Mouse (Mus musculus): ENCODE measurements around the gene Klrb1b. TPM values are rescaled to one million over a fixed set of nuclear protein-coding genes. Genes with fewer than 3 reads are reported as not detected.

Klrb1b gene
- total and polyA plus RNA-seq, 2 experiments from 2014 or later = not detected

DNA sequence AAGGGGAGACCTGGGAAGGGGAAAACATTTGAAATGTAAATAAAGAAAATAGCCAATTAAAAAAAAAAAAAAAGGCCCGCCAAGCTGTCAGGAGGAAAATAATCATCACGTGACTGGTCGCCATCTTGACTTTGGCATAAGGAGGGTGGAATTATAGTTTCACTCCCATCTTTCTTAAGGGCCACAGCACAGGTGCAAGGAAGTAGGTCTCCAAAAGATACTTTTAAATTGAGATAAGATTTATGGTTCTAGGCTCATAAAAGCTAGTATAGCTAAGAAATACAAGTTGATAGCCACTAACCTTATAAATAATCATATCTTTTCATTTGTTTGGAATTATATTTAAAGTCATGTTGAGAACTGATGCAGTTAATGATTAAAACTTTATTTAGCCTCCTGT, 28.8 kb upstream of the Klrb1b start:
- H3K9me3 ChIP-seq (ENCODE audit: low read length) = no peaks in the 10 kb centered on the region
- no peak overlapping the region for H3K27ac ChIP-seq (ENCODE audit: low read depth, low read length)
- no peaks in the 10 kb centered on the region for H3K36me3 ChIP-seq (ENCODE audit: insufficient read depth, low read length)
- no peak overlapping the region for H3K4me2 ChIP-seq (ENCODE audit: low read depth, low read length, poor library complexity, severe bottlenecking)
- ATAC-seq (ENCODE audit: low FRiP score) (no peak), DNase-seq (ENCODE audit: low spot score) (no peak)
- no peaks in the 10 kb centered on the region for H3K27me3 ChIP-seq (ENCODE audit: insufficient read depth, low read length)
- no peaks in the 10 kb centered on the region for H3K4me1 ChIP-seq (ENCODE audit: insufficient read depth, low read length)
- WGBS = 94% methylated on average over 3 of the region's 3 CpGs
- H3K4me3 ChIP-seq (ENCODE audit: low read depth, low read length) = no peak overlapping the region
- no peak overlapping the region for H3K9ac ChIP-seq (replicated peaks; ENCODE audit: low read length, poor library complexity, severe bottlenecking)
- TF ChIP-seq CTCF (IDR thresholded peaks at IDR 0.05) = no peak

DNA sequence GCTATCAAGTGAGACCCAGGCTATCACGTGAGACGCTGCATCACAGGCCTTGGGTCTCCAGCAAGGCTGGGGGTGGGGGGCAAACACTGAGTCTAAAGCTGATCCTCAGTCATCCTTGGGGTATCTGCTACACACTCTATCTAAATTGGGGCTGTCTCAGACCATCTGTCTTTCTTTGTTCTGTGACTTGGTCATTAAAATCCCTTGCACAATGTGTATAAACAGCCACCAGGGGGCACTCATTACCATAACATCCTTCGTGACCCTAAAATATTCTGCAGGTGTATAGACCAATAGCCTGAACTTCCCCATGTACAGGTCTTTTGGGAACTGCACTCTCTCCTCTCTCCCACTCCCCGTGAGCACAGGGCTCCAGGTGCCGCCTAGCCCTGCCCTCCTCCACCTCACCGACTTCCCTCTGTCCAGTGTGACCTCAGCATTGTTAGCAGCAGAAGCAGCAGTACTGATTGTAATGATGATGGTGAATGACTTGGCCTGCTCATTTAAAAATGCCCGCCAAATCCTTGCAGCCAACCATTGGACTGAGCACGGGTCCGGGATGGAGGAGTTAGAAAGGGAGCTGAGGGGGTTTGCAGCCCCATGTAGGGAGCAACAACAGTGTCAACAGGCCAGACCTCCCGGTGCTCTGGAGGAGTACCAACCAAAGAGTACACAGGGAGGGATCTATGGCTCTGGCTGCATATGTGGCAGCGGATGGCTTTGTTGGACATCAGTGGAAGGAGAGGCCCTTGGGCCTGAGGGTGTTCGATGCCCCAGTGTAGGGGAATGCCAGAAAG, 28.1 kb upstream of the Klrb1b start:
- no peak overlapping the region for H3K4me3 ChIP-seq (ENCODE audit: low read depth, low read length)
- H3K4me1 ChIP-seq (ENCODE audit: insufficient read depth, low read length) = no peaks in the 10 kb centered on the region
- peak; percentile 66 for ATAC-seq (ENCODE audit: low FRiP score)
- H3K9ac ChIP-seq (replicated peaks; ENCODE audit: low read length, poor library complexity, severe bottlenecking) = no peak overlapping the region
- TF ChIP-seq CTCF (IDR thresholded peaks at IDR 0.05) = peak; percentile 80
- H3K9me3 ChIP-seq (ENCODE audit: low read length) = no peaks in the 10 kb centered on the region
- H3K36me3 ChIP-seq (ENCODE audit: insufficient read depth, low read length) = no peaks in the 10 kb centered on the region
- no peak overlapping the region for H3K27ac ChIP-seq (ENCODE audit: low read depth, low read length)
- H3K27me3 ChIP-seq (ENCODE audit: insufficient read depth, low read length) = no peaks in the 10 kb centered on the region
- H3K4me2 ChIP-seq (ENCODE audit: low read depth, low read length, poor library complexity, severe bottlenecking) = no peak overlapping the region
- peak; percentile 75 for DNase-seq (ENCODE audit: low spot score)
- WGBS = 44% methylated on average over 12 of the region's 12 CpGs

DNA sequence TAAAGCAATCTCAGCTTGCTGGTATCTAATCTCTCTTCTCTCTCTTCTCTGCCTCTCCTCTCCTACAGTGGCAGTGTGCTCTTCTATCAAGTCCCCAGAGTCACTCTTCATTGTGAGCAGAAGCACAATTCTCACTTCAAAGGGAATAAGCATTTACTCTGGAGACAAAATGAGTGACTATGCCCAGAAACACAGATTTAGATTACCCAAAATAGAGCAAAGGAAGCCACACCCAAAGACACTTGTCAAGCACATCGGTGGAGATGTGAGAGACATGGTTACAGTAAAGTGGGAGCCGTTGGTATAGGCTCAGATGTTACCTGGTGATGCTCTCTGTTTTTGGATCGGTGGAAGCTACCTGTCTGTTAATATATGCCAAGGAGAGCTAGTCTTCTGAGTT, 26.6 kb upstream of the Klrb1b start:
- Histone ChIP-seq H3K4me2 (ENCODE audit: low read depth, low read length, poor library complexity, severe bottlenecking) (no peak overlapping the region), H3K36me3 (ENCODE audit: insufficient read depth, low read length) (no peaks in the 10 kb centered on the region), H3K4me3 (ENCODE audit: low read depth, low read length) (no peak overlapping the region), H3K27me3 (ENCODE audit: insufficient read depth, low read length) (no peaks in the 10 kb centered on the region), H3K27ac (ENCODE audit: low read depth, low read length) (no peak overlapping the region), H3K9ac (replicated peaks; ENCODE audit: low read length, poor library complexity, severe bottlenecking) (no peak overlapping the region), H3K4me1 (ENCODE audit: insufficient read depth, low read length) (no peaks in the 10 kb centered on the region), H3K9me3 (ENCODE audit: low read length) (no peaks in the 10 kb centered on the region)
- WGBS = 87% methylated on average over 3 of the region's 3 CpGs
- DNase-seq (ENCODE audit: low spot score) (no peak), ATAC-seq (ENCODE audit: low FRiP score) (no peak)
- TF ChIP-seq CTCF (IDR thresholded peaks at IDR 0.05) = no peak

- H3K27ac ChIP-seq (ENCODE audit: low read depth, low read length) = no peak overlapping the region
- no peak overlapping the region for H3K4me3 ChIP-seq (ENCODE audit: low read depth, low read length)
- H3K9me3 ChIP-seq (ENCODE audit: low read length) = no peaks in the 10 kb centered on the region
- no peak overlapping the region for H3K4me2 ChIP-seq (ENCODE audit: low read depth, low read length, poor library complexity, severe bottlenecking)
- no peaks in the 10 kb centered on the region for H3K4me1 ChIP-seq (ENCODE audit: insufficient read depth, low read length)
- WGBS = 85% methylated on average over 2 of the region's 2 CpGs
- no peak overlapping the region for H3K9ac ChIP-seq (replicated peaks; ENCODE audit: low read length, poor library complexity, severe bottlenecking)
- H3K36me3 ChIP-seq (ENCODE audit: insufficient read depth, low read length) = no peaks in the 10 kb centered on the region
- no peak for DNase-seq (ENCODE audit: low spot score)
- no peak for ATAC-seq (ENCODE audit: low FRiP score)
- H3K27me3 ChIP-seq (ENCODE audit: insufficient read depth, low read length) = no peaks in the 10 kb centered on the region
- no peak for TF ChIP-seq CTCF (IDR thresholded peaks at IDR 0.05)
These were observed 25.0 kb upstream of the Klrb1b start for GRCm38 (mm10) chr6:128851151-128851550.

DNA sequence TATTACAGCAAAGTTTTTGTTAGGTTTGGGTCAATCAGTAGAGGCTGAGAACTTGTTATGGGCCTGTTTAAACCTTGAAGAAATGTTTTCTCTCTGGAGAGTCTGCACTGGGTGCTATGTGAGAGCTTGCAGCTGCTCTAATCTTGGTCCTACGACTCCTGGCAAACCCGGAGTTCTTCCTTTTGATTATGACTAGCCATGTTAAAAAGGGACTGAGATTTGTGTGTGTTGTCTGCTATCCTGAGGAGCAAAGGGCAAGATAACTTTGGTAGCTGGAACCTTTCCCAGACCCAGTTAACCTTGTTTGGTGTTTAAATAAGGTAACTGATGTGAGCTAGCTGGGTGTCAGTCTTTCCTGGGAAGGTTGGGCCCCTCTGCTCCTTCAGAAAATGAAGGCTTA, 24.5 kb upstream of the Klrb1b start:
- WGBS = 76% methylated on average over 2 of the region's 2 CpGs
- H3K36me3 ChIP-seq (ENCODE audit: insufficient read depth, low read length) = no peaks in the 10 kb centered on the region
- H3K4me2 ChIP-seq (ENCODE audit: low read depth, low read length, poor library complexity, severe bottlenecking) = no peak overlapping the region
- H3K9ac ChIP-seq (replicated peaks; ENCODE audit: low read length, poor library complexity, severe bottlenecking) = no peak overlapping the region
- DNase-seq (ENCODE audit: low spot score) (no peak), ATAC-seq (ENCODE audit: low FRiP score) (no peak)
- H3K4me1 ChIP-seq (ENCODE audit: insufficient read depth, low read length) = no peaks in the 10 kb centered on the region
- no peak overlapping the region for H3K4me3 ChIP-seq (ENCODE audit: low read depth, low read length)
- no peaks in the 10 kb centered on the region for H3K27me3 ChIP-seq (ENCODE audit: insufficient read depth, low read length)
- H3K27ac ChIP-seq (ENCODE audit: low read depth, low read length) = no peak overlapping the region
- no peak for TF ChIP-seq CTCF (IDR thresholded peaks at IDR 0.05)
- no peaks in the 10 kb centered on the region for H3K9me3 ChIP-seq (ENCODE audit: low read length)

DNA sequence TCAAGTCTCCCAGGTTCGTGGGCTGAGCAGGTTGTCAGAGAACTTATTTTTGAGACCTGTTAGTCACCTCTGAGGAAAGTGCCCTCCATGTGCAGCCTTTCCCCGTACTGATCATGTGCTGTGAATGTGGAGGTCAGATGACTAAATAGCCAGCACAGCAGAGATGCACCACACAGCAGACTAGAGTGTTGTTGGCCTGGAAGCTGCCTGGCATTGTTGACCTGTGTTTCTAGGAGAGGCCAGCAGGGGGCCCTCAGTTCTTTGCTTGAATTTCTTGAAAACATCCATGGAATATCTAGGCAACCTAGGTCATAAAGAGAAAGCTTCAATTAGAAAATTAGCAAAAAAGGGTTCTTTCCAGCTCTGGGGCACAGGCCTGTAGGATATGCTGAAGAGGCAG, 23.8 kb upstream of the Klrb1b start:
- H3K4me2 ChIP-seq (ENCODE audit: low read depth, low read length, poor library complexity, severe bottlenecking) = no peak overlapping the region
- no peak overlapping the region for H3K9ac ChIP-seq (replicated peaks; ENCODE audit: low read length, poor library complexity, severe bottlenecking)
- TF ChIP-seq CTCF (IDR thresholded peaks at IDR 0.05) = peak; percentile 85
- H3K27ac ChIP-seq (ENCODE audit: low read depth, low read length) = no peak overlapping the region
- H3K4me3 ChIP-seq (ENCODE audit: low read depth, low read length) = no peak overlapping the region
- peak; percentile 75 for DNase-seq (ENCODE audit: low spot score)
- no peaks in the 10 kb centered on the region for H3K36me3 ChIP-seq (ENCODE audit: insufficient read depth, low read length)
- ATAC-seq (ENCODE audit: low FRiP score) = 0 out of 2 replicates have a peak, but pooled peaks have one; percentile 38
- 55% methylated on average over 2 of the region's 2 CpGs for WGBS
- H3K27me3 ChIP-seq (ENCODE audit: insufficient read depth, low read length) = no peaks in the 10 kb centered on the region
- no peaks in the 10 kb centered on the region for H3K9me3 ChIP-seq (ENCODE audit: low read length)
- H3K4me1 ChIP-seq (ENCODE audit: insufficient read depth, low read length) = no peaks in the 10 kb centered on the region
